Mouse (Mus musculus) mature B cell (primary cell): Measurements from ENCODE around the gene Tmem132d.
"Not testable (repeated sequence)": the region's sequence is repeated elsewhere in the genome, so short reads cannot be mapped to it uniquely, and the experiment has no call there.

Experiments used
- in situ Hi-C: fragments of 300-500 bp; cut with MboI; formaldehyde crosslinking; loops from 2 replicates; pipeline ENCODE4 v1.14.3; 2019

The Tmem132d gene

DNA sequence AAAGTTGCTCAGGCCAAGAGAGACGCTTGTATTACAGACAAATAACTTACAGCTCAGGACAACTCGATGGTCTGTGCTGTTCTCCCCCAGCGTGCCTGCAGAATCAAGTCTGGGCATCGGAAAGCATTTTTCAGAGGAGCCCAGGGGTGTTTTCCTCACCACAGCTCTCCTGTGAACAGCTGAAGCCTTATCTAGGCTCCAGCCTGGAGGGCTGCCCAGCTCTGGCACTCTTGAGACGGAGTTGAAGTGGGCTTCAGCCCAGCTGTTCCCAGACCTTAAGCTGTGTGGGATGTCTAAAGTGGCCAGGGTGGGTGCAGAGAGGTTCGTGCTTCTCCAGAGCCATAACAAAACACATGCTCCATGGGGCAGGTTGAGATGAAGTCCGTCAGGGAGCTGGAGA, 657.1 kb downstream of the Tmem132d start:
- in situ Hi-C loops = no loop called here

- in situ Hi-C loops = no loop called here
These were observed 674.3 kb downstream of the Tmem132d start for GRCm38 (mm10) chr5:127758576-127758975.

- in situ Hi-C loops = no loop called here
These were observed 676.0 kb downstream of the Tmem132d start for GRCm38 (mm10) chr5:127756671-127757423.

DNA sequence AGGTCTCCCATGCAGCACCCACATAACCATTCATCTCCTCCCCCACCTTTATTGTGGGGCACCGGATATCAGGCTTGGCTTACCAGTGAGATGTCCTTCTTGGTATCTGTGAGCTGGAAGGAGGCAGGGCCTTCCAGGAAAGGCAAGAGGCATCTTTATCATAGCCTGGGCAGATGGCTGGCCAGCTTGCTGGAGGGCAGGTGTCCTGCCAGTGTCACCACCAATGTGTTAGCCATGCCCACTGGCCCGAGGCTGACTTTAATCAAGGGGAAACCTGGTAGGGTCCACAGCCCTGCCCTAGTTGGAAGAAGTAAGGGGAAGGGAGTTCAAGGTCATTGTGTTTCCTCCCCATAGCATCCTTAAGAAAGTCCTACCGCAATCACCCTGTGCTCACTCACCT, 676.9 kb downstream of the Tmem132d start:
- in situ Hi-C loops = no loop called here

GRCm38 (mm10) chr5:127755594-127755993, 677.3 kb downstream of the Tmem132d start:
- in situ Hi-C loops = no loop called here

DNA sequence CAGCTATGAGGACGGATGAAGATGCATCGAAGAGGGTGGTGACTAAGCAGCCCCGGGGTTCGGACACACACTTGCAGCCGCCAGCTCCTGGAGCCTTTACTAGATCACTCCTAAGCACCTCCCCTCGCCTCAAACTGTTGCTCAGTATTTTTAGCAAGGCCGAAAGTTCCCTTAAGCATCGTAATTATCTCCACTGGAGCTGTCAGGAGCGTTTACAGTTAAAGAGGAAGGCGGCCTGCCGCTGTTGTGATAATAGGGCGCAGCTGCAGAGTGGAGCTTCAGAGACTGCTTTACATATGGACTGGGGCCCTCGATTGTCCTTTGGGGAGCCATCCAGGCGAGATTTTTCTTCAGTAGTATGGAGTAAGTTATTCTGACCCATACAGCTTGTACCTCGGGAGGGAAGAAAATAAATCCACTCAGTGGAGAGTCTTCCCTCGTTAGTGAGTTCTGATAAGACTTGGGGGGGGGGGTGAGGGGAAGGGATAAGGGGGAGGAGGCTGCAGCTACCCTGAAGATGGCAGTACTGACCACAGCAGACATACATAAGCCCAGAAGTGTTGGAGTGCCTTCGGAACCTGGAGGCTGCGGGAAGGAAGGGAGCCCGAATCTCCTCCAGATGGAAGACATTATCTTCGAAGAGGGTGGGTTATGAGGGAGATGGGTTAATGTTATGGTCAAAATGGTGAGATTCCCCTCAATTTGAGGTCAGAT, 681.5 kb downstream of the Tmem132d start:
- in situ Hi-C loops = no loop called here

DNA sequence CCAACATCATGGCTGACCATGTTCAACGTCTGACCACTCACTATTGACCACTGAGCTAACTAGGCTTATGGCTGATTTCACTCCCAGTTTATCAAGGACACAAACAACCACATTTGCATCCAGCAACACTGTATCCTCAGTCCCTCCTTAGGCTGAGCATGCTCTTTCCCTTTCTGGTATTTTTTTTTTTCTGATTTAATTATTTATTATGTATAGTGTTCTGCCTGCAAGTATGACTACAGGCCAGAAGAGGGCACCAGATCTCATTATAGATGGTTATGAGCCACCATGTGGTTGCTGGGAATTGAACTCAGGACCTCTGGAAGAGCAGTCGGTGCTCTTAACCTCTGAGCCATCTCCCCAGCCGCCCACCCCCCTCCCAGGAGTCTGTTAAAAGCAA, 683.3 kb downstream of the Tmem132d start:
- in situ Hi-C loops = not testable (repeated sequence)

- in situ Hi-C loops = no loop called here
These were observed 691.5 kb downstream of the Tmem132d start for GRCm38 (mm10) chr5:127741331-127741730.
